Mouse (Mus musculus): ENCODE measurements around the gene Rassf6.
"Not testable (repeated sequence)": the region's sequence is repeated elsewhere in the genome, so short reads cannot be mapped to it uniquely, and the experiment has no call there.

Rassf6 gene

DNA sequence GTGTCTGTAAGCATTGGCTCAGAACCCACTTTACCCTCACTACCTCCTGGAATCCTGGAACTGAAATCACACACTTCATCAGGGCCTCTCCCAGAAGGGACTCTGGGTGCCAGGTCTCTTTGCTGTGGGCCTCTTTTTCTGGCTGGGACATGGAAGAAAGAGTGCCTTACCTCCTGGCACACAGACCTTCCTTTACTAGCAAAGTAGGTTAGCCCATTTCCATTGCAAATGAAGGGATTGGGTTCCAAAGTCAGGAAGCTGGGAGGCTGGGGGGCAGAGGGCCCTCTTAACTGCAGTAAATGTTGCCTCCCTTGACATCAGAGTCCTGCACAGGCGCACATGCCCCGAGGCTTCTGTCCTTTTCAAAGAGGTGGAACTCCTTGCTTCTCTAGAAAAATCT, 17.2 kb downstream of the Rassf6 start:
- DNase-seq, result no peak

DNA sequence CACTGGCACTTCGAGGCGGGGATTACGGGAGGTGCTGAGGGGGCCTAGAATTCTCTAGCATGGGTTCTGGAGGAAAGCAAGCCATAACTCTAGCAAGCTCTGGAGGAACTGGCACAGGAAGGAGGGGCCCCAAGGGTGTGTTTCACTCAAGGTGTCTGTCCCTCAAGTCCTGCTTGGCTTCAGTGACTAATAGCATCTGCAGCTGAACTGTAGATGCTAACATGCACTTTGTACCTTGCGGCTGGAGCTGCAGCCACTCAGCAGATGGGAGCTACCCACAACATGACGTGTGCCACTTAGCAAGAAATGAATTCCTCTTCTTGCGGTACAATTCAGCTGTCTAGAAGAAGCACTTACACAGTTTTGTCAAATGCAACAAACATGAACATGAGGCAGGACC, 18.7 kb downstream of the Rassf6 start:
- no peak for DNase-seq

GRCm38 (mm10) chr5:90621316-90621715, 19.1 kb downstream of the Rassf6 start:
- DNase-seq, result no peak

DNA sequence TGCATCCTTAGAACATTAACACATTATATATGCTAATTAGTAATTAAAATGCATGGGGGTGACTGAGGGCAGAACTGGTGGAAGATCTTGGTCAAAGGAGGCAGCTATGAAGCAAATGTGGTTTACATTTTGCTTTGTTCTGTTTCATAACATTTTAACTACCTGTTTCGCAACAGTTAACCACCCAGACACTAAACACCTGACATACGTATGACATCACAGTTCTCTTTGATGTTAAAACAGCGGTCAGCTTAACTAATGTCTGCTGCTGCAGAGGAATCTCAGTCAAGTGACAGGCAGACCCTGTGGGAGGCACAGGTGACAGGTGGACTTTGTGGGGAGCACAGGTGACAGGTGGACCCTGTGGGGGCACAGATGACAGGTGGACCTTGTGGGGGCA, 22.6 kb downstream of the Rassf6 start:
- DNase-seq, result no peak

DNA sequence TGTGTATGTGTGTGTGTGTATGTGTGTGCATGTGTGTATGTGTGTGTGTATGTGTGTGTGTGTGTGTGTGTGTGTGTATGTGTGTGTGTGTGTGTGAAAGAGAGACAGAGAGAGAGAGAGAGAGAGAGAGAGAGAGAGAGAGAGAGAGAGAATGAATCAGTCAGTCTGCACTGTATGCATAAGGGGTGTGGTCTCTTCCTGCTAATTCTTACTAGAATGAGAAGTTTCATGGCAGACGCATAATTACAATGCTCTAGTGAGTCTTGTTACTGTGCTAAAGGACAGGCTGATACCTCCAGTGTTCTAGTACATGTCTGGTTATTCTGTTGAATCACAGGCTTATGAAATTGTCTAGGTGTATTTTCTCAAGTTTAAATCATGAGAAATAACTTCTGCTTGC, 27.7 kb downstream of the Rassf6 start:
- DNase-seq, result not testable (repeated sequence)

- DNase-seq, result no peak
Observed at GRCm38 (mm10) chr5:90611996-90612611, 28.4 kb downstream of the Rassf6 start.

DNA sequence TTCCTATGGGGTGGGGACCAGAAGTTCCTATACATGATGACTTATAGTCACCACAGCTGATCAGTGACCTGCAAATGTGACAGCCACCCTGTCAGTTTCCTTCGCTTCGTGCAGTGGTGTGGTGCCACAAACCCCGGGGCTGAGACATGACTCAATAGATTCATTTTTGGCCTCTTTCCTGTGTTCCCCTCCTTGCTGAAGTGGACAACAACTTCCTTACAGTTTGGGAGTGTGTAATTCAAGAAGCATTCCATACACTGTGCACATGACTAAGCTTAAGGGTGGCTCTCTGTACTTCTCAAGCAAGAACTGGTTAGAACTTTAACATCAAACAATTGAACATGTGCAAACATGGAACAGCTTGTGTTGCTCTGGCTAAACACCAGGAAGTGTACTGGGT, 29.1 kb downstream of the Rassf6 start:
- DNase-seq, result no peak

GRCm38 (mm10) chr5:90608906-90609305, 31.6 kb downstream of the Rassf6 start:
- peak; percentile 23 to 44 for DNase-seq

GRCm38 (mm10) chr5:90603407-90603923, 37.0 kb downstream of the Rassf6 start:
- peak; percentile 46 to 64 for DNase-seq

GRCm38 (mm10) chr5:90601469-90601868, 39.0 kb downstream of the Rassf6 start:
- DNase-seq, result peak; percentile 61 to 65

DNA sequence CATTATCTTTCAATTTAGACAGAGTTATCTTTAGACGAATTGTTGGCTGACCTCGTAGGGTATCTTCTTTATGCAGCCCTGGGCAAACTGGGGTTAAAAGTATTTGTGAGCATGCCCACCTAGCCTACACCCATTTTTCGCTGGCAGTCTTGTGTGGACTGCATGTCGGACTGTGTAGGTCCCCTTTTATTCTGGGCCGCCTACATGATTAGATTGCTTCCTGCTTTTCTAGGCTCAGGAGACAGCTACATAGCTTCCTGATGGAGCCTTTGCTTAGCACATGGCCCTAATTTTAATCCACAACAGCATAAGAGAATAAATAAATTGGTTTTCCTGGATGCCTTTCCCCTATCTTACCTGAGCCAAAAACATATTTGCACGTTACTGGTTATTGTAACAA, 44.3 kb downstream of the Rassf6 start:
- DNase-seq, result no peak

DNA sequence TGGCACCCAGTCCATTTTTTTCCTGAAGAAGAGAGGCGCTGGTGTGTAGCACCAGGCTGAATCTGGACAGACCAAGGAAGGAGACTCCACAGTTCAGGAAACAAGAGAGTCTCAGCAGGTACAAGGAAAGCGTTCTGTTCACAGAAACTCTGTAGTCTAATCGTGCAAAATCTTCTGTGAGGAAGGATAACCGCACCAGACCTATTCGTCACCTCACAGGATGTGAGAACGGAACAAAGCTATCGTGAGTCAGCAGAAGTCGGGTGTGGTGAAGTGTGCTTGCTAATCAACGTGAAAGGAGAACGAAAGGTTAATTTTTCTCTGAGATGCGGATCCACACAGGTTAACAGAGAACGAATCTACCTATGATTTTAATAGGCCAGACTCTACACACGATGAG, 45.5 kb downstream of the Rassf6 start:
- DNase-seq, result no peak

GRCm38 (mm10) chr5:90591936-90592335, 48.5 kb downstream of the Rassf6 start:
- no peak for DNase-seq

GRCm38 (mm10) chr5:90590676-90591075, 49.8 kb downstream of the Rassf6 start:
- no peak for DNase-seq

GRCm38 (mm10) chr5:90588708-90589595, 51.5 kb downstream of the Rassf6 start:
- DNase-seq, result peak; percentile 70 to 73

GRCm38 (mm10) chr5:90588104-90588503, 52.4 kb downstream of the Rassf6 start:
- DNase-seq, result no peak

GRCm38 (mm10) chr5:90586511-90586910, 53.9 kb downstream of the Rassf6 start:
- no peak for DNase-seq

DNA sequence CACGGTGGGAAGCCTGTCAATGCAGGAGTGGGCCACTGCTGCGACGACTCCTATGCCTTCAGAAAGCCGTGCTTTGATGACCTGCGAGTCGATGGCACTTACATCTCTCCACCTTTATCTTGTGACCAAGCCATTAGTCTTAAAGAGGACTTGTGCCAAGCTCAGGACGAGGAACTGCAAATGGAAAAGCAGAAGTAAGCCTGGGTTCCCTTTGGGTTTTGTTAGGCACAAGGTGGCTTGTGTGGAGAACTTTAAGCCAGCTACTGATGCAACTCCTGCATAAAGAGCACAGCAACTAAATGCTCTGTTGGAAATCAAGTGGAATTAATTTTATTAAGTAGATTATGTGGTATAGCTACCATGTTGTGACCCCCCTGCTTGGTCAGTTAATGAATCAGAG, 55.7 kb downstream of the Rassf6 start:
- DNase-seq, result no peak

GRCm38 (mm10) chr5:90582179-90582578, 58.3 kb downstream of the Rassf6 start:
- no peak for DNase-seq

DNA sequence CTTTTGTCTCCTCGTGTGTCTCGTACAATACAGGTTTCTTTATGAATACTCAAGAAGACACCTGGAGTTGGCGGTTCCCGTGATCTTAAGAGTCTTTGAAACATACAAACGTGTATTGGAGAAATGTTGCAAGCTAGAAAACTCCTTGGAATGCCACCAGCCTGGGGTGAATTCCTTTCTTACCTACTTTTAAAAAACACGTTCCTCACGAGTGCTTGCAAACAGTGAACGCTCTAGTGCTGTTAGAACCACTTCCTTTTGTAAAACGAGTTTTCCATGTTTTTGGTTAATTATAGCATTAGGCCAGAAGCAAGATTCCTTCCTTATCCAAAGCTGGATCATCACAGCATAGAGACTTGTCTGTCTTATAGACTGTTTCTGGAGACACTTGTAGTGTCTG, 60.9 kb downstream of the Rassf6 start:
- DNase-seq, result no peak

GRCm38 (mm10) chr5:90577751-90578150, 62.7 kb downstream of the Rassf6 start:
- peak in 1 of 2 experiments; percentile 34 for DNase-seq

DNA sequence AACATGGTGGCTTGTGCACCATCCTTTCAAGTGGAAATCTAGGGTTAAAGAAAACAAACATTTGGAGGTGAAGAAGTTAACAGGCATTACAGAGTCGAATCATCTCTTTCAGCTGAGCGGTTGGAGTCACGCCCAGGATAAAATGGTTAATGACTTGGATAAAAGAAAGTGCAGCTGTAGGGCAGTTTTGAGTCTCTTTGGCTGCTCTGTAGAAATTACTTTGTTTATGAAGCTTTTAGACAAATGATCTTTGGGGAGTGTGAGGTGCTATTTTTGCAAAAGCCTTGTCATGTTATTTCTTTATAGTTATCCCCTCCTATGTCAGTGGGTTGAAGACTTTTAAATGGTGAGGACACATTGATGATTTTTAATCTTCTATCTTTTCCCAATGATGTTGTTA, 69.2 kb downstream of the Rassf6 start:
- DNase-seq, result peak; percentile 31 to 47

GRCm38 (mm10) chr5:90568338-90568737, 72.1 kb downstream of the Rassf6 start:
- DNase-seq, result peak in 1 of 2 experiments; percentile 26

DNA sequence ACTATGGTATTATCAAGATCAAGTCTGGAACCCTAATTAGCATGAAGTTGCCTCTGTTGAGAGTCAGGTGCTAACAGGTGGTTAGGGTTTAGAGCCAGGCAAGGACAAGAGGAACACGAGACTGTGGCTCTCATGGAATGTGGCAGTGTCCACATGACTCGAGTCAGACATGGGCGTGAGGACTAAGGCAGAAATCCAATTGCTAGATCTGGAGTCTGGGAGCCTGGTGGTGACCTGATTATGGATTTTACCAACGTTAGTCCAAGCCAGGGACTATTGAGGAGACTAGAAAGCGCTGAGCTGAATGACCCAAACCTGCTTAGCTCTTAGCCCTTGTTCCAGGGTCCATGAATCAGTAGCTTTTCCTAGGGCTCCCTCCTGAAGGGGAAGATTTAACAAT, 72.7 kb downstream of the Rassf6 start:
- no peak for DNase-seq
